In genomic region chr14:7918150-7918991, GRCm38 (mm10) we compare ENCODE assay signal across 29 mouse cellular contexts. TPM values are rescaled to one million over a fixed set of nuclear protein-coding genes. Genes with fewer than 3 reads are reported as not detected.
DNase-seq lines count a peak whose midpoint lies in the region; ATAC-seq and TF ChIP-seq lines count a peak whose summit lies in the region.
"Had no signal": no experiment of that assay in that cellular context is flagged by ENCODE, and none has a peak within 500 bp of the region (broad histone marks: within the 10 kb centered on the region; RNA-seq: fewer than 3 reads in every experiment).

No protein-coding gene starts in this region.

- peak overlapping the region; percentile 36; the same call in 1 of the 2 replicates for H3K27ac ChIP-seq in intestine, embryonic 15.5 days
- 0 out of 2 replicates have a peak overlapping the region, but pooled peaks have one; percentile 0 for H3K27ac ChIP-seq in macrophage
- H3K27ac ChIP-seq: gastrocnemius, adult 2 months; heart, adult 2 months; kidney, embryonic 15.5 days; limb, embryonic 12.5 days; lung, embryonic 15.5 days; midbrain, embryonic 15.5 days had no signal

- no peak for TF ChIP-seq CTCF in Patski (IDR thresholded peaks at IDR 0.05)

- peaks cover 22% of the 10 kb centered on the region; the same call in 1 of the 2 replicates for H3K36me3 ChIP-seq in intestine, embryonic 15.5 days
- H3K36me3 ChIP-seq in macrophage (ENCODE audit: inconsistent target), result no peaks in the 10 kb centered on the region

- no peaks in the 10 kb centered on the region for H3K79me2 ChIP-seq in macrophage (ENCODE audit: inconsistent target)

- CTCF ChIA-PET in Patski (lab: Charles Lee), result interaction anchor here (0.9 to 1.0 kb wide), 2 partner anchors 10 to 94 kb away, joined by 3 read pairs; no protein-coding TSS in a partner anchor

- no peaks in the 10 kb centered on the region for H3K9me3 ChIP-seq in intestine, embryonic 15.5 days
- H3K9me3 ChIP-seq: kidney, embryonic 15.5 days; limb, embryonic 12.5 days; lung, embryonic 15.5 days; midbrain, embryonic 15.5 days; stomach, embryonic 15.5 days had no signal

- ATAC-seq in Patski, result peak; percentile 64
- ATAC-seq in intestine, embryonic 15.5 days, result peak; percentile 72
- no peak for ATAC-seq in inflammation-experienced regulatory T-cells, adult 6 months
- ATAC-seq: hindbrain, embryonic 16.5 days; midbrain, embryonic 15.5 days had no signal

- H3K4me1 ChIP-seq in intestine, embryonic 15.5 days (replicated peaks), result peaks cover 9% of the 10 kb centered on the region; the same call in 1 of the 2 replicates
- H3K4me1 ChIP-seq: midbrain, embryonic 15.5 days had no signal

- in situ Hi-C loops in Patski (cut with MboI; ENCODE audit: low pct_unique_long_range_greater_than_20kb), result no loop called here

- H3K4me3 ChIP-seq in intestine, embryonic 15.5 days (replicated peaks), result no peak overlapping the region
- H3K4me3 ChIP-seq in macrophage (ENCODE audit: inconsistent target), result no peak overlapping the region
- H3K4me3 ChIP-seq: gastrocnemius, adult 2 months; heart, adult 2 months; kidney, embryonic 15.5 days; limb, embryonic 12.5 days; lung, embryonic 15.5 days; midbrain, embryonic 15.5 days; myocyte; stomach, embryonic 15.5 days had no signal

- POLR2A ChIA-PET in Patski (lab: Charles Lee), result no interaction called here

- no peaks in the 10 kb centered on the region for H3K27me3 ChIP-seq in Patski
- H3K27me3 ChIP-seq in intestine, embryonic 15.5 days (replicated peaks), result no peaks in the 10 kb centered on the region
- H3K27me3 ChIP-seq: kidney, embryonic 15.5 days; limb, embryonic 12.5 days; lung, embryonic 15.5 days; midbrain, embryonic 15.5 days; stomach, embryonic 15.5 days had no signal

- no peak overlapping the region for H3K9ac ChIP-seq in intestine, embryonic 15.5 days
- H3K9ac ChIP-seq: kidney, embryonic 15.5 days; limb, embryonic 12.5 days; lung, embryonic 15.5 days; midbrain, embryonic 15.5 days; stomach, embryonic 15.5 days had no signal

- H3K4me2 ChIP-seq in intestine, embryonic 15.5 days (replicated peaks), result no peak overlapping the region
- H3K4me2 ChIP-seq: kidney, embryonic 15.5 days; limb, embryonic 12.5 days; lung, embryonic 15.5 days; midbrain, embryonic 15.5 days; stomach, embryonic 15.5 days had no signal

- peak; percentile 31 for DNase-seq in kidney, postnatal 10 days
- no peak for DNase-seq in kidney, adult 8-10 months
- DNase-seq in Patski (ENCODE audit: low read depth, low spot score), result no peak
- no peak for DNase-seq in urinary bladder, postnatal 25 days (ENCODE audit: low spot score)
- DNase-seq in right cerebral cortex, postnatal 10 days (ENCODE audit: low spot score in 2 of 2), result no peak
- DNase-seq: adrenal gland, adult 8-10 months; cerebellum, adult 9-11 months; embryo, embryonic 11 days; gastrocnemius, adult 2 months; heart, adult 2 months; heart, postnatal 4 days; right cerebral cortex, postnatal 14 days; thymus, adult 18-20 months had no signal

- 60% methylated on average over 6 of the region's 6 CpGs for WGBS in intestine, embryonic 15.5 days
- WGBS in macrophage (ENCODE audit: missing documents), result 47% methylated on average over 6 of the region's 6 CpGs

RNA-seq across cellular contexts. Expression of gene Gm45521, which starts 38.7 kb away (rescaled TPM):
- polyA plus RNA-seq in Patski (2021) (not detected), macrophage (2018) (not detected in 3 replicates)
- polyA plus RNA-seq in intestine, embryonic 15.5 days (2015; fragmentation: Nextera tagmentation; extraction: Ambion mirVana), result not detected in 2 replicates
- total RNA-seq in macrophage (2018; cell fraction: chromatin; rRNA removed), result not detected
- total RNA-seq in macrophage (2018; cell fraction: cytosol; rRNA removed), result not detected
- not detected for total RNA-seq in macrophage (2018; cell fraction: nucleus; rRNA removed)
- polyA plus RNA-seq in inflammation-experienced regulatory T-cells, adult 6 months (2017; shearing (Covaris generic)), result not detected
- total RNA-seq: adrenal gland, adult 8-10 months; gastrocnemius, adult 2 months; heart, adult 2 months; heart, postnatal 4 days; layer of hippocampus, postnatal 14 days had no signal
- polyA plus RNA-seq: embryonic facial prominence, embryonic 14.5 days; heart, adult 2 months; heart, embryonic 14.5 days; kidney, embryonic 15.5 days; limb, embryonic 12.5 days; lung, embryonic 15.5 days; myocyte; neural tube, embryonic 14.5 days; spleen, adult 2 months; stomach, embryonic 15.5 days; urinary bladder, adult 2 months had no signal
